Mouse (Mus musculus): ENCODE results near the gene Rpl18a. TPM values are rescaled to one million over a fixed set of nuclear protein-coding genes. Genes with fewer than 3 reads are reported as not detected.

Rpl18a gene
- polyA plus RNA-seq, 1 experiment, result 3,709 TPM

DNA sequence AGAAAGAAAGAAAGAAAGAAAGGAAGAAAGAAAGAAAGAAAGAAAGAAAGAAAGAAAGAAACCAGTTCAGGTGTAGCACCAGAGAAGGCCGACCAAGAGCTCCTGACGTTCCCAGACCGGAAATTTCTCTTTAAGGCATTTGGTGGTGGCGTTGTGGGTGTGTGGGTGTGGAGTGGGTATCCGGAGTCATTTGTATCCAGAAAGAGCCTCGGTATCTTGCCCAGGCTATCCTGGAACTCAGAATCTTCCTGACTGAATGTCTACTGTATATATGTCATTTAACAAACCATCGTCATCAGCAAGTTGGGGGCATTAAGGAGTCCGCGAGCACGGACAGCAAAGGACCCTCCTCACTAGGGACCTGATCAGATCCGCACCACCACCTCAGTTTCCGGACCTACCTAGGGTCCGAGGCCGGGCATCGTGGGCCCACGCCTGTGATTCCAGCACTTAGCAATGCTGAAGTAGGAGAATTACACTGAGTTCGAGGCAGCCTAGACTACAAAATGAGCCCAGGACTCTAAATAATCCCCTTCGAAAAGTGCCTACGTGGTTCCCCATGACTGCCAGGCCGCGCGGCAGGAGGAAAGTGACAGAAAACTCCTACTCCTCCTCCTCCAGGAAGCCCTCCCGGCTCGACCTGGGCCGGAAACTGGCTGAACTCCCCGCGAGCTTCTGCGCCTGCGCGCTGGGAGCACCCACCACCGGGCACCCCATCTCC lies 24.4 kb downstream of the Rpl18a start:
- H3K36me3 ChIP-seq (ENCODE audit: control insufficient read depth, insufficient read depth, low read length), result no peaks in the 10 kb centered on the region
- H3K4me1 ChIP-seq (ENCODE audit: control insufficient read depth, insufficient read depth, low read length), result peaks cover 2% of the 10 kb centered on the region; the same call in 1 of the 2 replicates
- DNase-seq, result no peak
- H3K27me3 ChIP-seq (replicated peaks; ENCODE audit: control insufficient read depth, insufficient read depth, low read length), result no peaks in the 10 kb centered on the region
- peak overlapping the region; percentile 65 for H3K4me3 ChIP-seq (ENCODE audit: insufficient read depth, low read depth, low read length)
- WGBS, result 2% methylated on average over 31 of the region's 31 CpGs
- TF ChIP-seq CTCF (conservative IDR thresholded peaks at IDR 0.05; ENCODE audit: insufficient read depth, insufficient read length, low read depth, low read length) (no peak), POLR2A (IDR thresholded peaks at IDR 0.05; ENCODE audit: low read depth, low read length) (no peak)
- H3K27ac ChIP-seq (ENCODE audit: insufficient read depth, low read depth, low read length), result no peak overlapping the region

DNA sequence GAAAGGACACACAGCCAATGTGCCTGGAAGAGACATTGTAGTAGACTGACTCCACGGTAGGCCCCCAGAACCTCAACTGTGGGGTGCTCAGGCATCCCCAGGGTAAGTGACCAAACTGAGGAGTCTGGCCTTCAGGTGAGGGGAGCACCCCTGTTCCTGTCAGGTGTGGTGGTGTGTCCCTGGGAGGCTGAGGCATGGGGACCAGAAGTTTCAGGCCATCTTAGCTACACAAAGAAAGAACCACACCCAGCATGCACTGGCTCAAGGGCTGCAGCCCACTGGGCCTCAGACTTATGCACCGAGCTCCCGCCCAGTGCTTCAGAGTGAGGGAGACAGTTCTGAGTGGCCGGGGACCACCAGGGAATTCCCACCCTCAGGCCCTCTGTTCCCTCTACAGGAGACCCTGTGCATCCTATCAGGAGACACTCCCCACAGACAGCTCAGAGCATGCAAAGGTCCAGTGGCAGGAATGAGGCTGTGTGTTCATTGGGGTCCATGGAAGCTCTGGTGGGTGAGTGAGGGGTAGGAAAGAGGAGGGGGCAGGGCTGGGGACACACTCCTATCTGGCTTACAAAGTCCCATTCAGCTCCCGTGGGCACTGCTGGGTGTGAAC lies 25.9 kb downstream of the Rpl18a start:
- peaks cover 2% of the 10 kb centered on the region; the same call in 1 of the 2 replicates for H3K4me1 ChIP-seq (ENCODE audit: control insufficient read depth, insufficient read depth, low read length)
- no peak for TF ChIP-seq POLR2A (IDR thresholded peaks at IDR 0.05; ENCODE audit: low read depth, low read length)
- no peak for TF ChIP-seq CTCF (conservative IDR thresholded peaks at IDR 0.05; ENCODE audit: insufficient read depth, insufficient read length, low read depth, low read length)
- no peaks in the 10 kb centered on the region for H3K27me3 ChIP-seq (replicated peaks; ENCODE audit: control insufficient read depth, insufficient read depth, low read length)
- 89% methylated on average over 5 of the region's 5 CpGs for WGBS
- H3K27ac ChIP-seq (ENCODE audit: insufficient read depth, low read depth, low read length), result no peak overlapping the region
- H3K4me3 ChIP-seq (ENCODE audit: insufficient read depth, low read depth, low read length), result no peak overlapping the region
- DNase-seq, result no peak
- no peaks in the 10 kb centered on the region for H3K36me3 ChIP-seq (ENCODE audit: control insufficient read depth, insufficient read depth, low read length)

DNA sequence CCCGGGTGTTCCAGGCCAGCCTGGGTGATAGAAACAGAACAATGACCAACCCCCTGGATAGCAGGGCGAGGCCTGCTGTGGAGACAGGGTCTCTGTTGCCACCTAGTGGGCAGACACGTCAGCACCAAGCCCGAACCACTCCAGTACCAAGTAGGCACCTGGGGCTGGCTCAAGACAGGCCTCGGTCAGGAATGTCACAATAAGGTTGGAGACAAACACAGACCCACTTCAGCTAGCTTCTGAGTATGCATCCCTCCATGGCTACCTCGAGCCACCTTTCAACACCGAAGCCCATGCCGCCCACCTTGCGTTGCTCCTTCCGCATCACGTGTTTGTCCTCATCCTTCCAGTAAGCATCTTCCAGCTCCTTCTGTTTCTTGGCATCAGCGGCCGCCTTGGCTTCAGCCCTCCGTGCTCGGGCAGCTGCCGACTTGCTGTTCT lies 27.6 kb downstream of the Rpl18a start:
- Histone ChIP-seq H3K27ac (ENCODE audit: insufficient read depth, low read depth, low read length) (no peak overlapping the region), H3K4me3 (ENCODE audit: insufficient read depth, low read depth, low read length) (no peak overlapping the region), H3K36me3 (ENCODE audit: control insufficient read depth, insufficient read depth, low read length) (no peaks in the 10 kb centered on the region), H3K4me1 (ENCODE audit: control insufficient read depth, insufficient read depth, low read length) (peaks cover 9% of the 10 kb centered on the region; the same call in 1 of the 2 replicates), H3K27me3 (replicated peaks; ENCODE audit: control insufficient read depth, insufficient read depth, low read length) (no peaks in the 10 kb centered on the region)
- DNase-seq, result peak; percentile 87
- 48% methylated on average over 16 of the region's 16 CpGs for WGBS
- TF ChIP-seq POLR2A (IDR thresholded peaks at IDR 0.05; ENCODE audit: low read depth, low read length), result no peak
- TF ChIP-seq CTCF (conservative IDR thresholded peaks at IDR 0.05; ENCODE audit: insufficient read depth, insufficient read length, low read depth, low read length), result peak; percentile 95

DNA sequence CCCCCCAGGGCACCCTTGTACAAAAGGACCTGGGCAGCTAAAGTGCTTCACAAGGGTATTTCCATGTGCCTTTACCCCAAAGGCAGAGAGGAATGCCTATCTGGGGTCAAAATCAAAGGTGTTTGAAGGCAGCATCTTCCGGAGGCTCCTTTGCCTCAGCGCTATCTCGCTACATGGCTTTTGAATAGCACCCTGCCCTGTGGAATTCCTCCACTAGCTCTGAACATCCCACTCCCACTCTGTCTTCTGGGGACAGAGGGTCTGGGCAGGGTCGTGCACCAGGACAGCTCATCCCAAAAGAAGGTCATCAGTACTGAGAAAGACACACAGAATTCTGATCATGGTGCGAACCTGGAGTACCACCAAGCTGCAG lies 28.0 kb downstream of the Rpl18a start:
- 35% methylated on average over 5 of the region's 5 CpGs for WGBS
- Histone ChIP-seq H3K4me3 (ENCODE audit: insufficient read depth, low read depth, low read length) (no peak overlapping the region), H3K4me1 (ENCODE audit: control insufficient read depth, insufficient read depth, low read length) (peaks cover 10% of the 10 kb centered on the region; the same call in 1 of the 2 replicates), H3K27me3 (replicated peaks; ENCODE audit: control insufficient read depth, insufficient read depth, low read length) (no peaks in the 10 kb centered on the region), H3K36me3 (ENCODE audit: control insufficient read depth, insufficient read depth, low read length) (no peaks in the 10 kb centered on the region), H3K27ac (ENCODE audit: insufficient read depth, low read depth, low read length) (no peak overlapping the region)
- DNase-seq, result no peak
- TF ChIP-seq CTCF (conservative IDR thresholded peaks at IDR 0.05; ENCODE audit: insufficient read depth, insufficient read length, low read depth, low read length) (no peak), POLR2A (IDR thresholded peaks at IDR 0.05; ENCODE audit: low read depth, low read length) (no peak)

DNA sequence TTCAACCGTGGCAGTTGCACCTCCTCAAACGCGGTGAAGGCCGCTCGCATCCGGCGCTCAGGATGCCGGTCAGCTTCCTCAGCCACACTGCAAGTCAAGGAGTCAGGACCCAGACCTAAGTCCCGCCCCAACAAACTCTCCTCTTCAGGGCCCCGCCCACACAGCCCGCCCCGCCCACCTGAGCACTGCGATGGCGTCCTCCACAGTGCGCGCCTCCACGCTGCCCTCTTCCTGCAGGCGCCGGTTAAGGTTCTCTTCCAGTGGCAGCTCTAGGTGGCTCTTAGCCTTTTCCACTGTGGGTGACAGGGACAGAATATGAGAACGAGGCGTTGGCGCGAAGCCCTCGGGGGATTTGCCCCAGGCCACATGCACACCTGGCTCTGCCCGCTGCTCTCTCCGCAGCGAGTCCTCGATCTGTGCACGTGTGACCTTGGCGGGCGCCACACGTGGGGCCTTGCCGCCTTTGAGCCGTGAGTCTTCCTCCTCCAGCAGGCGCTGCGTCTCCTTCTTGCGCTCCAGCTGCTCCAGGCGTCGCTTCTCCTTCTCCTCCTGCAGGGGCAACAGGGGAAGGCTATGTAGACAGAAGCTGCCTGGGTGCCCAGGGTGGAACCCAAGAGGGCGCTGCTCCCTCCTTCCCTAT lies 28.5 kb downstream of the Rpl18a start:
- TF ChIP-seq CTCF (conservative IDR thresholded peaks at IDR 0.05; ENCODE audit: insufficient read depth, insufficient read length, low read depth, low read length), result no peak
- no peak for TF ChIP-seq POLR2A (IDR thresholded peaks at IDR 0.05; ENCODE audit: low read depth, low read length)
- Histone ChIP-seq H3K36me3 (ENCODE audit: control insufficient read depth, insufficient read depth, low read length) (no peaks in the 10 kb centered on the region), H3K27ac (ENCODE audit: insufficient read depth, low read depth, low read length) (peak overlapping the region; percentile 22; the same call in 1 of the 2 replicates), H3K27me3 (replicated peaks; ENCODE audit: control insufficient read depth, insufficient read depth, low read length) (no peaks in the 10 kb centered on the region), H3K4me3 (ENCODE audit: insufficient read depth, low read depth, low read length) (peak overlapping the region; percentile 30; the same call in 1 of the 2 replicates), H3K4me1 (ENCODE audit: control insufficient read depth, insufficient read depth, low read length) (peaks cover 10% of the 10 kb centered on the region; the same call in 1 of the 2 replicates)
- peak; percentile 84 for DNase-seq
- 24% methylated on average over 40 of the region's 40 CpGs for WGBS

DNA sequence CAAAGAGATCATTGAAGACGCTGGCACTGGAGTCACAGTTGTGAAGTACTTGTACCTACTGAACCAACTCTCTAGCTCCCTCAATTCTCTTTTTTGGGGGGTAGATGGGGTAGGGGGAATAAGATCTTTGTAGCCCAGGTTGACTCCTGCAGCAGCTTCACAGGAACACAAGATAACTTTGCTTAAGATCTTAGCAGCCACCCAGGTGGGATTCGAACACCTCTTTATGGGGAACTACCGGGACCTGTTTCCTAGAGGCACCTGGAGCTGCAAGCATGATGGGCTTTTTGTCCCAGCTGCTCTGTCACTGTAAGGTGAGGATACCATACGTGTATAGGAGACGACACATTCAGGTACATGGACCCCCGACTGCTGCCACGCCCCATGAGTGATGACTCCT lies 30.6 kb downstream of the Rpl18a start:
- Histone ChIP-seq H3K4me1 (ENCODE audit: control insufficient read depth, insufficient read depth, low read length) (peaks cover 10% of the 10 kb centered on the region), H3K4me3 (ENCODE audit: insufficient read depth, low read depth, low read length) (no peak overlapping the region), H3K27ac (ENCODE audit: insufficient read depth, low read depth, low read length) (no peak overlapping the region), H3K36me3 (ENCODE audit: control insufficient read depth, insufficient read depth, low read length) (no peaks in the 10 kb centered on the region), H3K27me3 (replicated peaks; ENCODE audit: control insufficient read depth, insufficient read depth, low read length) (peaks cover 3% of the 10 kb centered on the region; the same call in 1 of the 2 replicates)
- DNase-seq, result no peak
- TF ChIP-seq CTCF (conservative IDR thresholded peaks at IDR 0.05; ENCODE audit: insufficient read depth, insufficient read length, low read depth, low read length) (no peak), POLR2A (IDR thresholded peaks at IDR 0.05; ENCODE audit: low read depth, low read length) (no peak)
- 84% methylated on average over 7 of the region's 7 CpGs for WGBS

Data from kidney, adult 2 months (tissue).